Mouse (Mus musculus) brain, embryonic 14.5 days (tissue): ENCODE results near the gene Gm11567.

Source experiments
- CTCF ChIP-seq: fragments of 200-500 bp; IDR thresholded peaks from 2 replicates; pipeline ENCODE4 v1.5.1; 2012; ENCODE audit warnings: inconsistent platforms, mild to moderate bottlenecking, moderate library complexity, borderline replicate concordance; ENCODE audit not compliant: insufficient read depth, insufficient read length; ENCODE audit errors: extremely low read depth
- POLR2A ChIP-seq: fragments of 200-500 bp; IDR thresholded peaks from 2 replicates; pipeline ENCODE4 v1.6.1; 2012; ENCODE audit warnings: mild to moderate bottlenecking, inconsistent platforms, borderline replicate concordance; ENCODE audit not compliant: poor library complexity, insufficient read depth, insufficient read length, severe bottlenecking; ENCODE audit errors: extremely low read depth

DNA sequence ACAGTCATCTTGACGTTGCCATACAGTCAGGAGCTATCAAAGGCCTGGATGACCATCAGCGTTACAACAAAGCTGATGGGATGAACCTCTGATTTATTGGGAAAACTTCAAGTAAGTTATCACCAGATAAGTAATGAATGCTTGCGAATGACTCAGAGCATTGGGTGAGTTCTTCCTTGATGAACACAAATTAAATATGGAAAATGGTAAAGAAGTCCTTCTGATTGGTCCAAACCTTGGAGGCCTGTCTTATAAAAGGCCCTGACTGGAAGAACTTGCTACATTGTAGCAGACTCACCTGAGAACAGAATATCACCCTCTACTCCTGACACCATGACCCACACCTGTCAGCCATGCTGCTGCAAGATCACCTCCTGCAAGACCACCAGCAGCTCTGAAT, 35.5 kb downstream of the Gm11567 start, which contains the start of gene Gm11565:
- TF ChIP-seq CTCF (no peak), POLR2A (no peak)
